Mouse (Mus musculus) adrenal gland, adult (tissue): ENCODE results near the gene Ppm1l.
A peak's percentile ranks its signal among the peaks of the same experiment; 100 is the strongest.

Source experiments
- DNase-seq, 2 experiments: peaks; one replicate each; pipeline ENCODE4 v3.0.0; 2022 to 2023; ENCODE audit warnings: low spot score in 1 of 2; ENCODE audit not compliant: inconsistent age in 2 of 2

Ppm1l gene

DNA sequence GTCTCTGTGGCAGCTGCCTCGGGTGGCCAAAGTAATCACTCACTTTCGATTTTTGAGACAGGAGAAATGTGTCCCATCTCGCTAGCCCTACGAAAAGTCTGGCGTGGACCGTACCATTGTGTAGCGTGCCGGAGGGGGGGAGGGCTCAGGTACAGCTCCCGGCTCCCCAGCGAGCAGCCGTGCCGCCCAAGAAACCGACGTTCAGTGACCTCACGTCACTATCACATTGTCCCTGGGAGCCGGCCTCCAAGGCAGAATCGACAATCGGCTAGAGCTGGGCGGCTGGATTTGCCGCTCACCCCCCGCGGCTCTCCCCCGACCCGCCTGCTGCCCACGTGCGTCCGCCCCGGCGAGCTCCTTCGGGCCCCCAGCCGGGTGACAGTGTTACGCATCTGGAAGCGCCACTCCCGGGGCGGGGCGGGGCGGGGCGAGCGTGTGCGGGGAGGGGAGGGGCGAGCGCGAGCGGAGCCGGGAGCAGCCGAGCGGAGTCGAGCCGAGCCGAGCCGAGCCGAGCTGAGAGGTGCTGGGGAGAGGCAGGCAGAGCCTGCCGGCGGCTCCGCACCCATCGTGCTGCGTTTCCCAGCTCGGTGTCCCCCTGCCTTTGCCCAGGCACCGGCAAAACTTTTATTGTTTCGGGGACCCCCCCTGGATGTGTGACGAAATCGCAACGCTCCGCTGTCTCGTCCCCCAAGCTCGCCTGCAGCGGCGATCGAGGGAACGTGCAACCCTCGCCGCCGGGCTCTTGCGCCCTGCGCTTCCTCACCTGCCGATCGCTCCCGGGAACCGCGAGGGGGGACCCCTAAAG is at the start of gene Ppm1l:
Gene Ppm1l, plus strand, starts transcription at position 471 of the 805 bp plus-strand sequence.
- DNase-seq: peak; percentile 95 to 99

DNA sequence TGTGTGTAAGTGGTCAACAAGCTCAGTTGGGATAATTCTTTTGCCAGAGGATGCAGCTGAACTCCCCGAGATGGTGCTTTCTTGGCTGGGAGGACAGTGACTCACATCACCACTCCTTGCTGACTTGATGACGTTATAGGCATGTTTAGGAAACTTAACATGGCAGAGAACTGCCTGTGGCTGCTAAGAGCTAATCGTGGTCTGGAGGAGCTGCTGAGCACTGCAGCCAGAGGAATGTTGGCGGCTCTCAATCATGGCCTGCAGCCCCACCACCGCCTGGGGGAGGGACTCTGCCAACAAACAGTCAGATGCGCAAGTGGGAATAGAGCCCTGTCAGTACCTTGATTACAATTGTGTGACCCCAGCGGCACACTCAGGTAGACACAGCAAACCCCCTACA is 44.8 kb upstream of the Ppm1l start:
- DNase-seq: no peak

DNA sequence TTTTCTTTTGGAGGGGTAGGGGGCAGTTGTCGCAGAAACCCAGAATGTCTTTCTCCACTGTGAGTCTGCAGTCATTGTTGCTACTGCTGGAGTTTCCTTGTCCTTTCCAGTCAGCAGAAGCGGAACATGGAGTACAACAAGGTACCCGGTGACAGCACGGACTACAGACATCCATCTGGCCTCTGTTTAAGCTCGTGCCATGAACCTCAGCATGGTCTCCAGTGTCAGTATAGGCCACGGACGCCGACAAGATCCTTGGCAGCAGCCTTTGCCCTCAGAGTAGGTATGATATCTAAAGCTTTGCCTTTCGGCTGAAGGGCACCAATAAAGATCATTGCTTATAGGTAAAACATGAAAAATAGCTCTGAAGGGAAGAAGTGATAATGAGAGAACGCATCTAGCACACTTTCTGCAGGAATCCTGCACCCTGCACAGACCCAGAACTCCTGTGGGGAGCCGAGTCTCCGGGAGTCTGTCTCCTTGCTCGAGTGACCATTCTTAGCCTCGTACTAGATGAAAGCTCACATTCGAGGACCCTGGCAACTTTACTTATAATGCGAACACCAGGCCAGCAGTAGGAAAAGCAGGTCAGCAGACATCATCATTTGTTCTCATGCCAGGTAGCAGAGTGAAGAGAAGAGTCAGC is 42.5 kb upstream of the Ppm1l start:
- DNase-seq: no peak

GRCm38 (mm10) chr3:69274664-69275312 is 41.9 kb upstream of the Ppm1l start:
- DNase-seq: no peak

DNA sequence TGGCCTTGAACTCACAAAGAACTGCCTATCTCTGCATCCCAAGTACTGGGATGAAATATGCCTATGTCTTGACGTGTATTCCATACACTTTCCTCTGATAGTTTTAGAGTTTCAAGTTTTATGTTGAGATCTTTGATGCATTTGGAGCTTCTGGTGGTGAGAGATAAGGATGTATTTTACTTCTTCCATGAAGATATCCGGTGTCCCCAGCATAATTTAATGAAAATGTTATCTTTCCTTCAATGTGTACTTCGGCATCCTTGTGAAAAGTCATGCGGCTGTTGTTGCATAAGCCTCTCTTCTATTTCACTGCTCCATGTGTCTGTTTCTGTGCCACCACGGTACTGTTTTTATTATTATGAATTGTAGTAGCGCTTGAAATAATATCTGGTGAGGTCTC is 38.0 kb upstream of the Ppm1l start:
- DNase-seq: no peak

DNA sequence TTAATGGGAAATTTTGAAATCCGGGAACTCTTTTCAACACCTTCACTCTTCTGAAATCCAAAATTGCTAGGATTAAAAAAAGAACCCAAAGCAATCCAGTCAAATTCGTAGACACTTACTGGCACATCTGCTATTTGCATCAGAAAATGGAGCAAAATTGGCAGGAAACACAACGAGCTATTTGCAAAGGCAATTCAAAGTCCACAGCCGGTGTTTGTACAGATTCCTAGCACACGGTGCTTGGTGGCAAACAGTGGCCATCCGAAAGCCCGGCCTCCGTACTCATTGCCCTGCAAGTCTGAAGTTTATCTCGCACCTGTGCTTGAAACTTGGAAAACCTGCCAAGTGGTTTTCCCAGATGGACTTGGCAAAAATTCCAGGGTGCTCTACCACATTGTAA is 34.3 kb upstream of the Ppm1l start:
- no peak for DNase-seq

GRCm38 (mm10) chr3:69283085-69283847 is 33.4 kb upstream of the Ppm1l start:
- peak in 1 of 2 experiments; percentile 54 for DNase-seq

- DNase-seq: peak in 1 of 2 experiments; percentile 5
Observed at GRCm38 (mm10) chr3:69289833-69290232, 26.8 kb upstream of the Ppm1l start.

DNA sequence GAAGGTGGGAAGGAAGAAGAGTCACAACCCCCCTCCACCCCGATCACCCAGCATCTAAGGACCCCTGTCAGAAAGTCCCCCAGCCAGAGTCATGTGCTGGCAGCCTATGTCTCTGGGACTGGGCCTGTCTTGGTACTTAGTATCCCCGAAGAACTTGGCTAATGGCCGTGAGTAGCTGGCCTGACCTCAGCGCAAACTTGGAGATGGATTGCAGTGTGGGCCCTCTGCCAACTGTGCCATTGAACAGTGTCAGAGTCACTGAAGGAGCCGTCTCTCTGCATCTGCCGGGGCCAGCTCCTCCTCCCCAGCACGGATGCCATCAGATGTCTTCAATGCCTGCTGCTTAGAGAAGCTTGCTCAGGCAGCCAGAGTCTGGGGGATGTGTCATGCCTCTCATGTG is 26.4 kb upstream of the Ppm1l start:
- peak; percentile 83 to 94 for DNase-seq

DNA sequence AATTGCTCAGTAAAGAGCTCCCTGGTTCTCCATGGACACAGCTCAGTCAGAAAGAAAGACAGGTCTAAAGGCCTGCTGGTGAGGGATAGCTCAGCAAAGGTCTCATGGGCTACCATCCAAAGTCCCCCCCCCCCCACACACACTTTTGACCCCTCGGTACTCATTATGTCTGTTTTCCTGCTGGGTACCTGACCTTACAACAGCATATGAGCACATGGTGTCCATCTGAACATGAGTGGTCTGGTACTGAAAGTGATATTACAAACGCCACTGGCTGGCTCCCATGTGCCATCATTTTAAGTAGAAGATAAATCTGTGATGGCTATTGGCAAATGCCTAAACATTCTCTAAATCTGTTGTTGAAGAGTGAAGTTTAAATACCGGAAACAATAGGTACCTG is 25.8 kb upstream of the Ppm1l start:
- no peak for DNase-seq

- DNase-seq: no peak
Observed at GRCm38 (mm10) chr3:69292628-69293027, 24.0 kb upstream of the Ppm1l start.

GRCm38 (mm10) chr3:69296270-69296669 is 20.4 kb upstream of the Ppm1l start:
- no peak for DNase-seq

GRCm38 (mm10) chr3:69300121-69300520 is 16.5 kb upstream of the Ppm1l start:
- no peak for DNase-seq

DNA sequence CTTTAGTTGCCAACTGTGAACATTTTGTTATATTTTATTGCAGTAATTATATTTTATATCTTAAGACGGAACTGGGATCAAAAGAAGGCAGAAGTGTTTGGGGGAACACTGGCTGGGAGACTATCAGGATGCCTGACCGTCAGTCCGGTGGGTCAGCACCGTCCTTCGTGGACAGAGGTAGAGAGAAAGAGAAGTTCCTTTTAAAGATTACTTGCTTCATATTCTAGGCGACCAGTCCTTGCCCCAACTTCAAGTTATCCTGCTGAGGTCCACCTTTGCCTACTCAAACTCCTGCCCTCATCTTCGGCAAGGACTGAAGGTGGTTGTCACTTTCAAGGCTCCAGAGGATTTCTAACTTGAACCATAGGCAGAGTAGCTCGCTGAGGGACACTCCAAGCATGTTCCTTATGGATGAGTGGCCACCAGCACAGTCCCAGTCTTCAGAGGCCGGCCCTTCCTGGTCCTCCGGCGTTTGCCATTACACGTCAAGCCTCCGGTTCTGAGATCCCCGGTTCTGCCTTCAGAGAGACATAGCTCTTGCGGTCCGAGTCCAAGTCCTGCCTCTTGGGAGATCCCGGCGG is 761 bp upstream of the Ppm1l start:
- no peak for DNase-seq

GRCm38 (mm10) chr3:69317251-69318125 is 827 bp downstream of the Ppm1l start:
- peak in 1 of 2 experiments; percentile 35 for DNase-seq

DNA sequence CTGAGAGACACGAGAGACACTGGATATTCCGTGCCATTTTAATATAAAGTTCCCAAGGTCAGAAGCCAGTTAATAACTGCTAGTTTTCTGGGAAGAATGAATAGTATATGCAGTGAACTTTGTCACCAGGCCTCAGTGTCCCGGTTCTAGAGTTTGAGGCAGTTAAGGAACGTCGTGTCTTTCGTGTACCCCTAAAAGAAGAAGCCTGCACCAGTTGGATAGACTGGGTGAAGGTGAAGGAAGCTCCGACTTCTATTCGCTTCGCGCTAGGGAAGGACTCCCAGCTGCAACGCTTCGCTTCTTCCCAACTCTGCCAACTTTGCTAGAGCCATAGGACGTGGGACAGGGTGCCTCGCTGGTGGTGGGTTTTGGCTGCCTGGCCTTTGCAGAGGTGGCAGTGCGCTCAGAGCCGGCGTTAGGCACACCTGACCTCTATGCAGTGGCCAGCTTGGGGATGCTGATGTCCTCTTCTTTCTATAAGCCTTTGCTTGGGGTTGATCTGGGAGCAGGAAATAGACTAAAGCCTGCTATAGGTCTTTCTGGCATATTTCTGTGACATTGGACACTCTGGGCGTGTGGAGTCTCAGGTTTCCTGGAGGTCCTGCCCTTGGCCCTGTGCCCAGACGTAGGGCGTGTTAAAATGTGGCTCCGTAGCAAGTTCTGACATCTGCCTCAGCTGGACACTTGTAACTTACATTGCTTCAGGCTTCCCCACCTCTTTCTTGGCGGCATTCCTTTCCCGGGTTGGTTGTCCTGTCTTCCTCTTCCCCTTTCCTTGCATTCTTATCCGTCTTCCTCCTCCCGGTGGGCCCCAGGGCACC is 1.7 kb downstream of the Ppm1l start:
- peak; percentile 27 to 73 for DNase-seq

GRCm38 (mm10) chr3:69319061-69319720 is 2.5 kb downstream of the Ppm1l start:
- DNase-seq: peak in 1 of 2 experiments; percentile 41

DNA sequence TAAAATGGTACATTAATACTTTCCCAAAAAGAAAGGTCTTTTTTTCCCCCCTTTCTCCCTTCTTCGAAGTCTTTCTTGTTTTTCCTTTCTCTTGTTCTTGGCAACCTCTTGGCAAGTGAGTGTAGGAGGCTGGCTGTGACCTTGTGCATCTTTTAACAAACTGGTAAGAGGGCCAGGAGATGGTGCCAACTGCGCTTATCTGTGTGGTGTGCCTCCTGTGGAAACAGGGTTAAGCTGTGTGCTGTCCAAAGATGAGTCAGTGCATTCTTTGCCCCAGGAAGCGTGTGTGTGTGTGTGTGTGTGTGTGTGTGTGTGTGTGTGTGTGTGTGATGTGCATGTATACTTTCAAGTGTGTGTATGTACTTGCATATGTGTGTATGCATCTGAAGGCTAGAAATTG is 7.3 kb downstream of the Ppm1l start:
- peak; percentile 80 to 87 for DNase-seq

DNA sequence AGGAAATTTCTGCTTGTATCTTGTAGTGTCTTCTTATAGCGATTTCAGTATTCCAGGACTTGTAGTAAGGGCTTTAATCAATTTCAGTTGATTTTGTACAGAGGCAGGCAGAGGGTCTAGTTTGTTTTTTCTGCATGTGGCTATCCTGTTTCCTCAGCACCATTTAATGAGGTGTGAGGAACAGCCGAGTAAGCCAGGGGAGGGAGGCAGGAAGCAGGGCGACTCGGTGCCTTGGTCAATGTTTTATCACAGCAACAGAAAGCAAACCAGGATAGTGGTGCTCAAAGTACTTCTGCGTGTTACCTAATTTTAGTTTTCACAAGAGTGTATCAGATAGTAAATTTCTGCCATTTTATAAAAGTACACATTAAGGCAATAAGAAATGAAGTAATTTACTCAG is 13.2 kb downstream of the Ppm1l start:
- DNase-seq: no peak
